Comparison of ENCODE assay signal across 7 mouse cellular contexts in genomic region chr9:20651602-20652259, GRCm38 (mm10). TPM values are rescaled to one million over a fixed set of nuclear protein-coding genes. Genes with fewer than 3 reads are reported as not detected.
DNase-seq lines count a peak whose midpoint lies in the region; ATAC-seq lines count a peak whose summit lies in the region.

TSS of gene Pin1 (plus strand) at chr9:20652095.

- no peaks in the 10 kb centered on the region for H3K9me3 ChIP-seq in embryonic facial prominence, embryonic 12.5 days
- H3K9me3 ChIP-seq in limb, embryonic 11.5 days (ENCODE audit: control insufficient read depth, low read length) = no peaks in the 10 kb centered on the region
- no peaks in the 10 kb centered on the region for H3K9me3 ChIP-seq in midbrain, embryonic 14.5 days (ENCODE audit: control insufficient read depth, low read length)

- peak within 1 kb of the TSS; percentile 94 for H3K4me3 ChIP-seq in embryonic facial prominence, embryonic 12.5 days
- H3K4me3 ChIP-seq in limb, embryonic 11.5 days (ENCODE audit: low read depth, low read length) = peak within 1 kb of the TSS; percentile 82
- H3K4me3 ChIP-seq in midbrain, embryonic 14.5 days (replicated peaks; ENCODE audit: low read depth, low read length) = peak within 1 kb of the TSS; percentile 96

- peak within 1 kb of the TSS; percentile 74 for H3K4me2 ChIP-seq in embryonic facial prominence, embryonic 12.5 days (replicated peaks)
- peak within 1 kb of the TSS; percentile 50 for H3K4me2 ChIP-seq in limb, embryonic 11.5 days (ENCODE audit: low read depth, severe bottlenecking)
- H3K4me2 ChIP-seq in midbrain, embryonic 14.5 days (ENCODE audit: low read length) = peak within 1 kb of the TSS; percentile 75

- ATAC-seq in embryonic facial prominence, embryonic 12.5 days (ENCODE audit: insufficient number of reproducible peaks, insufficient read depth, low FRiP score, low TSS enrichment) = peak; percentile 99
- ATAC-seq in limb, embryonic 11.5 days (ENCODE audit: insufficient number of reproducible peaks, low FRiP score, low TSS enrichment, low read depth) = peak; percentile 99
- peak; percentile 99 for ATAC-seq in midbrain, embryonic 14.5 days (ENCODE audit: low FRiP score, low TSS enrichment)

- peak; percentile 97 for DNase-seq in adrenal gland, postnatal 25 days
- DNase-seq in heart, adult 11 months = peak; percentile 100
- DNase-seq in kidney, adult 18-20 months = peak; percentile 99
- DNase-seq in limb, embryonic 11.5 days (ENCODE audit: low spot score) = peak; percentile 97
- peak; percentile 98 for DNase-seq in midbrain, embryonic 14.5 days
- DNase-seq in spleen, adult 18-20 months = peak; percentile 89 to 97

- H3K9ac ChIP-seq in embryonic facial prominence, embryonic 12.5 days = peak within 1 kb of the TSS; percentile 89
- peak within 1 kb of the TSS; percentile 76 for H3K9ac ChIP-seq in limb, embryonic 11.5 days (ENCODE audit: low read length)
- H3K9ac ChIP-seq in midbrain, embryonic 14.5 days (replicated peaks; ENCODE audit: low read length) = peak within 1 kb of the TSS; percentile 73

- WGBS in embryonic facial prominence, embryonic 12.5 days = under 1% methylated on average over 45 of the region's 45 CpGs
- WGBS in limb, embryonic 11.5 days = under 1% methylated on average over 45 of the region's 45 CpGs
- under 1% methylated on average over 45 of the region's 45 CpGs for WGBS in midbrain, embryonic 14.5 days

- H3K4me1 ChIP-seq in embryonic facial prominence, embryonic 12.5 days = peaks cover 14% of the 10 kb centered on the region
- H3K4me1 ChIP-seq in limb, embryonic 11.5 days (ENCODE audit: control insufficient read depth, insufficient read depth, low read length) = peaks cover 10% of the 10 kb centered on the region
- H3K4me1 ChIP-seq in midbrain, embryonic 14.5 days (ENCODE audit: control insufficient read depth, insufficient read depth, low read length) = peaks cover 17% of the 10 kb centered on the region

- peaks cover 41% of the 10 kb centered on the region for H3K36me3 ChIP-seq in embryonic facial prominence, embryonic 12.5 days
- H3K36me3 ChIP-seq in limb, embryonic 11.5 days (ENCODE audit: control insufficient read depth, insufficient read depth, low read length) = peaks cover 11% of the 10 kb centered on the region; the same call in 1 of the 2 replicates
- H3K36me3 ChIP-seq in midbrain, embryonic 14.5 days (ENCODE audit: control insufficient read depth, insufficient read depth, low read length) = peaks cover 58% of the 10 kb centered on the region

- H3K27ac ChIP-seq in embryonic facial prominence, embryonic 12.5 days = 0 out of 2 replicates have a peak within 1 kb of the TSS, but pooled peaks have one; percentile 23
- H3K27ac ChIP-seq in limb, embryonic 11.5 days (replicated peaks; ENCODE audit: low read depth, low read length) = no peak within 1 kb of the TSS
- H3K27ac ChIP-seq in midbrain, embryonic 14.5 days (replicated peaks; ENCODE audit: low read depth, low read length) = peak within 1 kb of the TSS; percentile 53

- no peaks in the 10 kb centered on the region for H3K27me3 ChIP-seq in embryonic facial prominence, embryonic 12.5 days
- no peaks in the 10 kb centered on the region for H3K27me3 ChIP-seq in limb, embryonic 11.5 days (ENCODE audit: control insufficient read depth, insufficient read depth, low read length)
- no peaks in the 10 kb centered on the region for H3K27me3 ChIP-seq in midbrain, embryonic 14.5 days (ENCODE audit: control insufficient read depth, insufficient read depth, low read length)

RNA-seq across cellular contexts. Expression of gene Pin1, which starts in this region (rescaled TPM):
- 21.6 and 24.8 TPM in 2 replicates for total RNA-seq in adrenal gland, postnatal 25 days (2021)
- 50.8 and 51.6 TPM in 2 replicates for polyA plus RNA-seq in embryonic facial prominence, embryonic 12.5 days (2016; fragmentation: Nextera tagmentation; extraction: Ambion mirVana)
- 65.0 and 66.4 TPM in 2 replicates for polyA plus RNA-seq in limb, embryonic 11.5 days (2014; fragmentation: Nextera tagmentation; extraction: Ambion mirVana)
- 56.7 and 68.6 TPM in 2 replicates for polyA plus RNA-seq in midbrain, embryonic 14.5 days (2014; fragmentation: Nextera tagmentation; extraction: Ambion mirVana)
